Mouse (Mus musculus) liver, postnatal 0 days (tissue): Measurements from ENCODE around the gene Shisa5.

ENCODE experiments used
- CTCF ChIP-seq: sonication (generic); IDR thresholded peaks from 2 replicates; pipeline ENCODE4 v1.5.1; 2016; ENCODE audit warnings: antibody characterized with exemption, low read depth
- EP300 ChIP-seq: IDR thresholded peaks from 2 replicates; pipeline ENCODE4 v1.6.1; 2016; ENCODE audit warnings: antibody characterized with exemption, low read depth, mild to moderate bottlenecking

DNA sequence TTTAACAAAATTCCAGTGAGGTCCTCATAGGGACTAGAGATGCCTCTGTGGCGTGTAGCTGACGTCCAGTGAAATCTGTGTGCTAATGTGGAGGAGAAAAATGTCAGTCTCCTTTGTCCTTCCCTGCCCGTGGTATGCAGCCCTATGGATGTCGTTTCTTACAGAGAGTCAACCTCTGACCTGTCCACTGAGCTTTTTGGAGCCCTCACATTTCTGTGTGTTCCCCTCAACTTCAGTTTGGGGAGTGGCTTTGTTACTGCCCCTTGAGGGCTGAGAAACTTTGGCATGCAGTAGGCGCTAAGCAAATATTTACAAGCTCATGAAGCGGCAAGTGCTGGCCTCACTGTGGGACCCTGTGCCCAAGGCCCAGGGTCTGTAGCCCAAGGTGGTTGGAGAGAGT, 58.9 kb downstream of the Shisa5 start:
- TF ChIP-seq CTCF (no peak), EP300 (no peak)
